Mouse (Mus musculus) frontal cortex, adult (tissue): ENCODE measurements at regions not wholly inside any gene's neighbourhood (a gene's known extent, or its start where the extent isn't known, plus 50 kb on each side); places are given as distances from the start of the nearest gene placed in this dataset.
"Not testable (repeated sequence)": the region's sequence is repeated elsewhere in the genome, so short reads cannot be mapped to it uniquely, and the experiment has no call there.

Experiments used
- ATAC-seq: cut with Nextera tagmentation; 2 replicates; pipeline ENCODE4 v1.9.2; 2017; ENCODE audit warnings: mild to moderate bottlenecking, moderate library complexity, mixed read lengths; ENCODE audit not compliant: low TSS enrichment

DNA sequence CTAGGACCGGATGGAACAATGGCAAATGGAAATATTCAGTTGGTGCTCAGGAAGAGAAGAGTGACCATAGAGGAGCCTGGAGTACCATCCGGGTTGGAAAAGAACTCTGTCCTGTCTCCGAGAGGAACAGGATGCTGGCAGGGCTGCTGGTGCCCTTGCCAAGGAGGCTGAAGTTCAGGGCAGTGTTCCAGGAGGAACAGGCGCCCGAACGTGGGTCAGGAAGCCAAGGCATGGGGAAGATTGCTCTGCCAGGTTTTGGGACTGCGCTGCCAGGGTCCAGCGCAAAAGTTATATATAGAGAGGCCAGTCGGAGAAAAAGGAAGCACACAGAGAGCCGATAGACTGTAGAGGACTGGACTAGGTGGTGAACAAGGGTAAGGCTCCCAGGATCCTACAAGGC lies 92.3 kb upstream of the Mdm1 start:
- ATAC-seq = no peak

DNA sequence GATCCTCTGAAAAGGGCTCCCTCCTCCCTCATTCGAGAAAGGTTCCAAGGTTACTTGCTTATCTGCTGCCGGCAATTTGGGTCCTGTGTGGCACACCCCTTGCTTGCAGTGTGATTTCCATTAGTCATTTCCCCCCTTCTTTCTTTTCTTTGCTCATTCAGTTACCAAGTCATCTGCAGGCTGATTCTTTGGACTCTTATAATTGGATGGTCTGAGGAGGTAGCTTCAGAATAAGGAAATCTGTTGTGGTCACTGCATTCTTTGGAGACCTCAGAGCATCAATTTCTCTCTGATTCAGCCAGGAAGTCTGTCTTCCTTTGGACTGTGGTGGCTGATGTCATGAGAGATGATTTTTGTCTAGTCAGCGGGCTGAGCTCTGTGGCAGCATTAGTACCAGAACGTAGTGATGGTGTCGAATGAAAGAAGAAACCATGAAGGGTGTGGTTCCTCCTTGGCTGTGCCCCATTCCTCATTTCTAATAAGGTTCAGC lies 91.4 kb upstream of the Mdm1 start:
- ATAC-seq = no peak

DNA sequence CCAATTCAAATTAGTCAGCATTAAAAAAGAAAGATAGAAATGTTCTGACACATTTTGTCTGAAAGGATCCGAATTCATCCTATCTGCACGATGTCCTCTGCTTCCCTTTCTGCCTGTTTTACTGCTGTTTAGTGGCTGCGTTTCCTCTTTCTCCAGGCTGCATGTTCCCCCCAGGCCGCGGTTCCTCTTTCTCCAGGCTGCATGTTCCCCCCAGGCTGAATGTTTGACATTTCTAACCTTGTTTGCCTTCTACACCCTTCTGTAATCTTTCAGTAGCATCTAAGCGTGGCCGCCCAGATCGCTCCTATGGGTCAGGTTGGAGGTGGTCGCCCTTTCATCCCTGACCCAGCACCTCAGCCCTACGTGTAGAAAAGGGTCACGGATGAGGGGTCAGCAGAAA lies 89.6 kb upstream of the Mdm1 start:
- ATAC-seq = no peak

DNA sequence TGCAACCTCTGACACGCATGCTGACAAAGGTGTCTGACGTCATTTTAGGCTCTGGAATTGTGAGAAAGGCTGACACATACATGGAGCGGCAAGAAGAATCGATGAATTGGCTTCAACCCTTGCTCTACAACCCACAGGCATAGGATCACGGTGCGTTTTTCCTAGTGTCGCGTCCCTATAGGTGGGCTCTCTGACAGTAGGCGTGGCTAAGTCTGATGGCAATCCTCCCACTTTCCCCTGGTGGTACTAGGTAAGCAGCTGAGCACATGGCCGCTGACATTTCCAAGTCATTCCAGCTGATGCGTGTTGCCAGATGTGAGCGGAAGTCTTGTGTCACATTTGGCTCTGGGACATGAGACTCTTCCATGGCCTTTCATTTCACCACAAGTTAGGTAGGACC lies 89.1 kb upstream of the Mdm1 start:
- ATAC-seq = no peak

DNA sequence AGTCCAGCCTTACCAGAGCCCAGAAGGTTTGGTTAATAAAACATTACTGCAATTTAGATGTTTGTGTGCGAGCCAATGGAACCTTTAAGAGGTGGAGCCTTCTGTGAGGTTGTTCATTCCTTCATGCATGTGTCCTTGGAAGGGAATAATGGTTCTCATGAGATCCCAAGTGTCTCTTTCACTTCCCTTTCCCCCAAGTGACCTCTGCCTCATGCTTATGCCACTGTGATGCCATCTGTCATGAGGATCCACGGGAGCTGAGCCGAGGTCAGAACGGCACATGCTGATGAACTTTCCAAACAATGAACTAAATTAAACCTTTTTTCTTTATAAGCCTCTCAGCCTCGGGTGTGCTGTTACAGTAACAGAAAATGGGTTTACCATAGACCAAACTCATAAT lies 88.6 kb upstream of the Mdm1 start:
- ATAC-seq = no peak

DNA sequence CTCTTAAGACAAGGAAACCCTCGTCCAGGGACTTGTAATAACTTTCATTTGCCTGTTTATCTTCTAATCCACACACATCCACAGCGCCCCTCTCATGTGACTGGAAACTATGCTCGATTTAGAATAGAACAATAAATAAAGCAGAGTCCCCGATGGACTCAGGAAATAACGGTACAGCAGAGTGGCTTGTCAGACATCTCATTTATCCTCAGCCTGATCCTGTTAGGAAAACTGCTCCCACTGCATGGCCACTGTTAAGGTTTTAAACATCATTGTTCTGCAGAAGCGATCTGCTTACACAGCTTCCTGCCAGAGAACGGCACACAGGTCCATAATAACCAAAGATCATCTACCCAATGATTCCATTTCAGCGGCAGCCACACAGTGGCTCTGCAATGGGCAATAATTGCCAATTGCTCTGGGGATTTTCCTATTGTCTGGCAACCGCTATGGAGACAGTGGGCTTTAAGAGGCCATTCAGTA lies 84.8 kb upstream of the Mdm1 start:
- no peak for ATAC-seq

DNA sequence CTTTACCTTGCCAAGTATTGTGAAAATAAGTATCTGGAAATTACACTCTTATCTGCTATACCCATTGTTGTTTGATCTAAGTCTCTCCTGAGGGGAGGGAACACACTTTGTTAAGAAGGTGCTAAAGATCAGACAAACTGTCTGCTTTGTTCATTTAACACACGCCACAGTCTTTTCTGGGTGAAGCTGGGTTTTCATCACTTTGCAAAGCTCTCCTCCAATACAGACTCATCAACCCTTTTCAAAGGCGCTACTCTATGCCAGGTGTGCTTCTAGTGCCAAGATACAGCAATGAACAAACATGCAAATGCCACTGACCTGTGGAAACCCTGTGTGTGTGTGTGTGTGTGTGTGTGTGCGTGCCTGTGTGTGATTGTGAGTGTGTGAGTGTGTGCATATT lies 84.1 kb upstream of the Mdm1 start:
- ATAC-seq = no peak

DNA sequence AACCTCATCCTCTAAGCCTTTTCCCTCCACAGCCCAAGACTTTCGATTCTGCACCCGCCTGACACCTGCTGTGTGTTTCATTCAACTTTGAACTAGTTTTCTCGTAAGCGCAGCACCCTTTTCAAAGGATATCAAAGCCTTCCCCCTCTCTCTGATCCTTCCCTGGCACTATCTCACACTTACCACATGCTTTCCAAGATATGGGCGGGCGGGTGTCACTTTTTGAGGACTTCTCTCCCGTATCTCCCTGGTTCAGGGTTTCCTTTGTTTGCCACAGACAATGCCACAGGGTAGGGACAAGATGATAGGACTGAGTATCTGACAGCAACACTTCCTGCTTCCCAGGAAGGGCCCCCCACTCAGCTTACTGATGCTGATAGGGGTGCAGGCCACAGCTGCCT lies 76.8 kb upstream of the Mdm1 start:
- ATAC-seq = no peak

DNA sequence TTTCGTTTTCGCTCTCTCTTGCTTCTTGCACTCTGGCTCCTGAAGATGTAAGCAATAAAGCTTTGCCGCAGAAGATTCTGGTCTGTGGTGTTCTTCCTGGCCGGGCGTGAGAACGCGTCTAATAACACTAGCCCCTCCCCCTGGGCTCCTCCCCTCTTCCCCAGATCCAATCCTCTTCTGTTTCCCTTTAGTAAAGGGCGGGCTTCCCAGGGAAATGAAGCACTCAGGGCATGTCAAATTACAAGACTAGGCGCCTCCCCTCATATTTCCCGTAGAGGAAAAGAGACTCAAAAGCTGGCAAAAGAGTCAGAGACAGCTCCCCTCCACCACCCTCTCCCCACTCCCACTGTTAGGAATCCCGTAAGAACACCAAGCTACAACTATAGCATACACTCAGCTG lies 65.3 kb upstream of the Mdm1 start:
- not testable (repeated sequence) for ATAC-seq

DNA sequence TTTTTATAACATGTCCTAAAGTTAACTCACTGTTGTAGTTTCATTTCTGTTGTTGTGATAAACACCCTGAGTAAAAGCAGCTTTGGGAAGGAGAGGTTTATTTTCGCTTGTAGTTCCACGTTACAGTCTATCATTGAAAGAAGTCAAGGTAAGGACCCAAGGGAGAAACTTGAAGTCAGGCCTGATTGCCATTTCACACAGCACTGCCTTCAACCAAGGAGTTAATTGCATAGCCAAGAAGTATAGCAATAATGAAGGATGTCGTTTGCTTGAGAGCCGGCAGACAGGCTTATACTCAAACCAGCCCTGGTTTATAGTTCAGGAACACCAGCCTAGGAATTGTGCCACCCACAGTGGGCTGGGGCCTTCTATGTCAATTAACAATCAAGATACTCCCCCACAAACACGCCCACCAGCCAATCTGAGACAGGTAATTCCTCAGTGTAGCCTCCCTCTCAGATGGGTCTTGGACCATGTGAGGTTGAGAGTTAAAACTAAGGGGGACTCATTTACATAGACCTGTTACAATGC lies 59.9 kb upstream of the Mdm1 start:
- ATAC-seq = no peak

DNA sequence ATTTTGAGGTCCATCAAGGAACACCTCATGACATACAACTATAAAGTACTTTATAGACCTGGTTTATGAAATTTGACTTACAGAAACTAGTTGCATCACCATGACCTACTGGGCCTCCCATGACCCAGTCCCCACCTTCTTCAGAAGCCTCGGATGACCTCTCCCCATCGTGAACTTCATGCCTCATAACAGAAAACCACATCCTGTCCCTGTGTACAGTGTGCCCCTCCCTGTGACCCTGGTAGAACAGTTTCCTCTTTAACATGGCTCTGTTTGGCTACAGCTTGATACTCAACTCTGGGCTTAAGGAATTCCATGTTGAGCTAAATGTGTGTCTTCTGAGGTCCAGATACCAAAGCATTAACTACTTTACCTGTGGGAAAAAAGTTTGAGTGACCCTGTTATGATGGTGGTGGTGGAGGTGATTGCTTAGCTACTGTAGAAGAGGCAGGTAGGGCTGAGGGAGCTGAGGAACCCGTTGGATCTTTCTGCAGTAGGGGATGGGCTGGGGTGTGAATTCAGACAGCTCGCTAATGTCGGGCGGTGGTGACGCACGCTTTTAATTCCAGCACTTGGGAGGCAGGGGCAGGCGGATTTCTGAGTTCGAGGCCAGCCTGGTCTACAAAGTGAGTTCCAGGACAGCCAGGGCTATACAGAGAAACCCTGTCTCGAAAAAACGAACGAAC lies 58.4 kb upstream of the Mdm1 start:
- no peak for ATAC-seq

DNA sequence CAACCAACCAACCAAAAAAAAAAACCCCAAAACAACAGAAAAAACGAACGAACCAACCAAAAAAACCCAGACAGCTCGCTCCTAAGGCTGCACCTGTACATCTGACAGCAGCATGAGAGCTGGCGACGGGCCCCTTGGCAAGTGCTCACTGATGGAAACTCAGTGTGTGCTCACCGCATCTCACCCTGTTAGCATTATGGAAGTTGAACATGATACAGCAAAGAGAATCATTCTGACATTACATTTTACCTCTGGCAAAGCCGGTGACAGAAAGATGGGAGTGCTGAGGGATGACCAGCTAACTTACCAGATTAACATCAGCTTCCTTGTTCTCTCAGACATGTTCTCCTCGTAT lies 57.9 kb upstream of the Mdm1 start:
- ATAC-seq = no peak

DNA sequence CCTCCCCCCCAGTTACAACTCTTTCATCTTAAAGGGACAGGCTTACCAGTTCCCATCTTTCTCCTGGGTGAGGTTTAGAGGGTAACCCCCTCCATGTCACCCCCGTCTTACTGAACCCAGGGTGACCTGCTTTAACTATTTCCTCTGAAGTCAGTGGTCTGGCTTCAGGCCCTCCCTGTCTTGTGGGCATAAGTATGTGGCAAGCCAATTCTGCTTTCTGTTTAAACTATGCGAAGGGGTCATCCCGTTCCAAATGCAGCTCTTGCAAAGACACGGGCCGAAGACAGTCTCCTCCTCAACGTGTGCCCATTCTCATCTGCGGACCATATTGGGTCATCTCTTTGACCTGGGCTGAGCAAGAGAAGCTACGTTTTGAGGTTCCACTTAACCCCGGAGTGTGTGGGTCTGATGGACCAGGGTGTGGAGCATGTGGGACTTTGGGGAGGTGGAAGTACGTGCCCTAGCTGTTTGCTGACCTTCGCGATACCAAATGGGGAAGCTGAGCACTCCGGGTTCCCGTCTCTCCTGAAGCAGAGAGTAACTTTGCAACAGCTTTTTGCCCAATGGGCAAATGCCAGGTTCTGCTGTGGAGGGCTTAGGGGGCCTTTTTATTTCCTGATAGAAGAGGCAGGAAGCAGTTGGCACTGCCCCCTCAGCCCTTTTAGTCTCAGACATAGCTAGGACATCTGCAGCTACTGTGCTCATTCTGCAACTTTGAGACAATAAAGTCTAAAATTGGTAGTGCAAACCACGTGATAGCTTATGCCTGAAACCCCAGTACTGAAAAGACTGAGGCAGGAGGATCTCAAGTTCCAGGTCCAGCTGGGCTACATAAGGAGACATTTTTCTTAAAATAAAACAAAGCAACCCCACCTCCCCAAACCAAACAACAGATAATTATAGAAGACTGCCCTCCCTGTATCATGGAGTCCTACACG lies 56.3 kb upstream of the Mdm1 start:
- ATAC-seq = no peak

DNA sequence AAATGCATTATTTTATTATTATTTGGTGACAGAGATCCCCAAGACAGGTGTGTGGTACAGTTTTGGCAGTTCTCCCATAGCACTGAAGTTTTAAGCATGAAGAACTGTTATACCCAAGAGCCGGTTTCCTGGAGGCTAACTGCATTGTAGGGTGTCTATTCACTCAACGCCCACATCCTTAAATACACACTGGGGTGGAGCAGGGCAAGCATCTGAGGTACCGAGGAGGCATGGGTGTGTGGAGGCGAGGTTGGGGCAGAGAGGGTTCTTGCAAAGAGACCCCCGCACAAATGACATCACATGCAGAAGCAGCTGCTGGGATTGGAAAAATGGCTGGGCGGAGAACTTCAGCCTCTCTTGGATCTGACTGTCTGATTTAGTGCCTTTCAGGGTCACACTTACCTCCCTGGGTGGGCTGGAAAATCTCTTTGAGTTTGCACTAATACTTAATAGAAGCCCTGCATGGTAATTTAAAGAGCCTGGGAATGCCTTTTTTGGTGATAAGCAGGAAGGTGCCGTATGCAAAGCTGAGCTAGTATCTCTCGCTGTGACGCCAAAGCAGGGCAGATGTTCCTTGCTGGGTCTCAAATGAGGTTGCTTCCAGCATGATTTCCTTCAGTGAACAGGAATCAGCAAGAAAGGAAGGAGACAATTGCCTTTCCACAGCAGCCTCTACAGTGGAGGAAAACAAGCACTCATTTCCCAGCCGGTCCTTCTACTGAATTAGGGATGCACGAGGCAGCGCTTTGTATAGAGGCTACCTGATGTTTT lies 53.9 kb upstream of the Mdm1 start:
- peak; percentile 64 for ATAC-seq

DNA sequence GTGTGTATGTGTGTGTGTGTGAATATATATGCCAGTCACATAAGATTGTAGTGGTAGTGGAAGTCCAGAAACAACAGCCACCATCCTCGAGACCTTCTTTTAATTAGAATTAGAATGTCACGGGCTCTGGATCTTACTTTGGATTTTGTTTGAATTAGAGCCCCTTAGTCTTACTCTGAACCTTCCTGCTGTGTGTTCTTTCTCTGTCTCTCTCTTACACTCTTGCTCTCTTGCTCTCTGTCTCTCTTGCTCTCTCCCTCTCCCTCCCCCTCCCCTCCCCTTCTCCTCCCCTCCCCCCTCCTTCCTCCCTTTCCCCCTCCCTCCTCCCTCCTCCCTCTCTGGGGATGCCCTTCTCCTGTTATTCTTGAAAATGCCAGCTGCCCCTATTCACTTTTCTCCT lies 53.1 kb upstream of the Mdm1 start:
- no peak for ATAC-seq

DNA sequence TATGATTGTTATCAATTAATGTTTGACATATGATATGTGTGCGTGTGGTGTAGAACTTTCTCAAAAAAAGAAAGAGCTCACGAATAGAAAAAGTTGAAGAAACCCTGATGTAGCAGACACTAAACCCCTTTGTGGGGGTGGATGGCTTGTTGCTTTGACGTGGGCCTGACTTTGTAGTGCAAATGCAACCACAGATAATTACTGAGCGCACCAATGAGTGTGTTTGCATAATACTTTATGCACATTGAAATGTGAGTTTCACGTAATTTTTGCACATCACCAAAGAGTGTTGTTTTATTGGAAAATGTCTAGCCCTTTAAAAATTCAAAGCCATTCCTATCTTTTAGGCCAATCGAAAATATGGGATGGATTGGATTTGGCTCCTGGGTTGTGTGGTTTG lies 51.7 kb upstream of the Mdm1 start:
- ATAC-seq = no peak

DNA sequence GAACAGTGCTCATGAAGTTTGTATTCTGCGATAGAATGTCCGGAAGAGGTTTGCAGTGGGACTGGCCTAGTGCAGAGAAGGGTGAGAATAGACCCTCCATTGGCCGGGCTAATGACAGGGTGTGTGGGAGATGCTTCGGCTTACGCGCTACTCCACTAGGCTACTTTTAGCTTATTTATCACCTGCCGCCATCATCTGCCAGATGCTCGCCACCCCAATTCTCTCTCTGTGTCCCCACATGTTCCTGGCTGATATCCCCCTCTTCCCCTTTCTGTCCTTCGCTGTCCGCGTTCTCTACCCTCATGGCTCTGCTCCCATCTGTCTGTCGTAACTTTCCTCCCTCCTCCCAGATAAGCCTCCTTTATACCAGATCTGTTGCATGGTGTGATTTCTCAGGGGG lies 50.1 kb upstream of the Mdm1 start:
- no peak for ATAC-seq
